Mouse (Mus musculus) skeletal muscle tissue, adult 2 months (tissue): ENCODE data around the gene Abl2.

ENCODE experiments used
- DNase-seq: peaks from one replicate; pipeline ENCODE4 v3.0.0-alpha.2; 2012; ENCODE audit warnings: low read depth, low spot score

Abl2 gene

DNA sequence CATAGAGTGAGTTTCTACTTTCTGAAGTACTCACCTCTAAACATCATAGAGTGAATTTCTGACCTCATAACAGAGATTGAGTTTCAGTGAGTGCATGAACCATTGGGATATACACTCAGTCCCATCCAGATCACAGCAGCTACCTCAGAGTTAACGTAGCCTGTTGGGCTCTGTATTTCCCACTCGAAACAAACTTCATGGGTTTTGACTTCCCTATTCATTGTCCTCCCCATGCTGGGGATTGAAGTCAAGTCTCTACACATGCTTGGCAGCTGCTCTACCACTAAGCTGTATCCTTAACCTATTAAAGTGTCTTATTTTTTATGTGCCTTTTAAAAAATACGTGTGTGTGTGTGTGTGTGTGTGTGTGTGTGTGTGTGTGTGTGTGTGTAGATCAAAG, 26.9 kb downstream of the Abl2 start:
- DNase-seq, result no peak

GRCm38 (mm10) chr1:156589811-156590305, 31.3 kb downstream of the Abl2 start:
- DNase-seq, result no peak

DNA sequence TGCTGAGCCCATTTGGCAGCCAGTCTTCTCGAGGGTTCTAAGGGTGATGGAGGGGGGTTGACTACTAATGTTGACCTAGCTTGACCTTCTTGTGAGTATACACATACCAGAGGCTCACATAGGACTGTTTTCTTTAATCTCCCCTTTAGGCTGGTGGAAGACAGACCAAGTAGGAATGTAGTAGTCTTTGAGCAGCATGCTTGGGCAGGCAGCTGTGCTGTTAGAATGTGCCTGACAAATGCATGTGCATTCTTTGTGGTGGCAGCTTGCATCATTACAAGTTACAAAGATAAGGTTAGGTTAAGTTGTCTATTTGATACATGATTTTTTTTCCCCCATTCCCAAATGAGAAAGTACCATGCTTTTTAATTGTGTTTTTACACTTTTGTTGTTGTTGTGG, 31.8 kb downstream of the Abl2 start:
- no peak for DNase-seq

DNA sequence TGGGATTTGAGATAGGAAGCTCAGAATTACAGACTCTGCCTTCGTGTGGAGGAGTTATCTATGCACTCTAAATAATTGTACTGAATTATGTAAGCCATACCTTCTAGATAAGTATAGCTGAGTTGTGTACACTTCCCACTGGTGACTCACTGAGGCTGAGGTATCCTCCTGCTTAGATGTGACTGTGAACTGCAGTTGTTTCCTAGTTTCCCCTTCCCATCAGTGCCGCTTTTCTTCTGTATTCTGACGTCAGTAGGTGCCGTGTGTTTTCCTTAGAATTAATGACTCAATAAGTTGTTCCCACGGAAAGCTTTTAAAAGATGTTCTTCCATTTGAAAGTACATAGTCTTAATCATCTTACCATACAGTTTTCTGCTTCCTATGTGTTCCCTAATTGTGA, 34.7 kb downstream of the Abl2 start:
- DNase-seq, result no peak

GRCm38 (mm10) chr1:156597089-156597488, 38.5 kb downstream of the Abl2 start:
- DNase-seq, result no peak

- no peak for DNase-seq
Measured at GRCm38 (mm10) chr1:156602545-156602944, 44.0 kb downstream of the Abl2 start.

- no peak for DNase-seq
Measured at GRCm38 (mm10) chr1:156605094-156605866, 46.7 kb downstream of the Abl2 start.

DNA sequence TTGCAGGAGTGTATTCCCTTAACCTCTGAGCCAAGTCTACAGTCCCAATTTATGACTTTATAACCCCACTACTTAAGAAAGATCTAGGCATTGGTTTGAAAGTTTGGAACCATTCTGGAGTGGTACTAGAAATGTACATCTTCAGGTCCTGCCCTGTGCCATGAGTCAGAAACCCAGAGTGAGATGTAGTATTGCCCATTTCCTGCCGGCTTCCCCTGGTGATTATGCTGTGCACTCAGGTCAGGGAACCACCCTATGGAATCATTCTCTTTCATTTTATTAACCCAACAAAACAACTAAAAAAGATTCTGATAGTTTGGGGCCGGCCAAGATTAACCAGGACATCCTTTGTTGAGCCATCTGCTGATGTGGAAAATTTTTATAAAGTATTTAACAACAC, 47.4 kb downstream of the Abl2 start:
- DNase-seq, result no peak

DNA sequence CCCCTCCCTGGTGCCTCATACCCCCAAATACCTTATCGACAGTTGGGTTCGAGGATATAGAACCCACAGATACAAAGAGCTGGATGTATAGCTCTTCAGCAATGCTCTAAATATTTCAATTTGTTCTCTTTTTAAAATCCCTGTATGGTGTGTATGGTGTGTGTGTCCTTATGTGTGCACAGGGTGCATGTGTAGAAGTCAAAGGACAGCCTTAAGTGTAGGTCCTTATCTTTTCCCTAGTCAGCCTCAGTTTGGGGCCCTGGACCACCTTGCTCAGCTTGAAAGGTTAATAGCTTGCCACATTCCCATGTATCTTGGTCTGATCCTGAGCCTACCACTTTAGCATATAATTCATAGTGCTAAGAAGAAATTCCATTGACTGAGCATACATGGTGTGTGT, 49.9 kb downstream of the Abl2 start:
- no peak for DNase-seq

GRCm38 (mm10) chr1:156610257-156610656, 51.7 kb downstream of the Abl2 start:
- DNase-seq, result no peak

GRCm38 (mm10) chr1:156613855-156614530, 55.4 kb downstream of the Abl2 start:
- DNase-seq, result peak; percentile 10

- no peak for DNase-seq
Measured at GRCm38 (mm10) chr1:156614710-156615109, 56.1 kb downstream of the Abl2 start.

- peak; percentile 73 for DNase-seq
Measured at GRCm38 (mm10) chr1:156615381-156616133, 57.0 kb downstream of the Abl2 start.

DNA sequence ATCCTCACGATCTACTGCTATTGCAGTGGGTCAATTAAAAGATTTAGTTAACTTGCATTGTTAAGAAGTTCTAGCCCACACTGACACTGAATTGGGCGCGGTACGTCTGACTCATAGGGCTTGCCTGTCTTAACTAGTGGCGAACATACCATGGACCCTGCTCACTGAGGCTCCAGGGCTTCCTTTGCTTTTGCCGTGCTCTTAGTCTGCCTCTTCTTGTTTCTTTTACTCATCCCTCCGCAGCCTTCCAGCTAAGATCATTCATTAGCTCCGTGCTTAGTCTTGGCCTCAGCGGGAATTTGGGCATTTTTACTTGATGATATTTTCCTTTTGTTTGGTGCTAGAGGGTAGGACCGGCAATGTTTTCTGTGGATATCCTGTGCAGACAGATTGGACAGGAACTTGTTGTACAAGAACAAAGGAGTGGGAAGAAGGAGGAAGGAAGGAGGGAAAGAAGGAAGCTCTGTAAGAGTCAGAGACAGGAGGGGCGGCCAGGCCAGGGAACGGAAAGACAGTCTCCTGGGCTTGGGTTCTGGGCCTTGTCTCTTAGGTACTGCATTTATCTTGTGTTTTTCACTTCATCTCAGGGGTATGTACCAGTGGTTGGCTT, 58.5 kb downstream of the Abl2 start:
- DNase-seq, result peak; percentile 16

GRCm38 (mm10) chr1:156617811-156618210, 59.2 kb downstream of the Abl2 start:
- DNase-seq, result no peak

DNA sequence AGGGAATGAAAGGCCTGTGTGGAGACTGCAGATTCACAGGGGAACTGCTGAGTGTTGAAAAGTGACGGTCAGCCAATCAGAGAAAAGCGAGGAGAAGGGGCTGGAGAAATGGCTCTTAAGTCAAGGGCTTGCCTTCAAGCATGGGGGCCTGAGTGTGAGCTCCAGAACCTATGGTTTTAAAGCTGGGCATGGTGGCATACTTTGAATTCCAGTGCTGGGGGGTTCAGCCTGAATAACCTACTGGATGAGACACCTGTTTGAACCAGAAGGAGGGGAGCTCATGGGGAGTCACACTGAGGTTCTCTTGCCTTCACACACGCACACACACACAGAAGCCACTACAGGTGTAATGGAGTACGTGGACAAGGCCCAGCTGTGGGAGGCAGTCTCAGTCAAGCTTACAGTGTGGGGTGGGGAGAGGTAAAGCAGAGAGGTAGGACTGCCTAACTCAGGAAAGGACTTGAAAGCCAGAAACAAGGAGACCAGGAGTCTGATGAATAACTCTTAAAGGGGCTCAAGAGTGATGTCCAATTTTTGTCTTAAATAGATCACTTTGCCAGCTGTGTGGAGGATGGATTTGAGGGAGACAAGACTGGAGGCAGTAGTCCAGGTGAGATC, 61.8 kb downstream of the Abl2 start:
- DNase-seq, result no peak

- no peak for DNase-seq
Measured at GRCm38 (mm10) chr1:156620951-156621350, 62.4 kb downstream of the Abl2 start.

GRCm38 (mm10) chr1:156624231-156624630, 65.6 kb downstream of the Abl2 start:
- DNase-seq, result no peak

DNA sequence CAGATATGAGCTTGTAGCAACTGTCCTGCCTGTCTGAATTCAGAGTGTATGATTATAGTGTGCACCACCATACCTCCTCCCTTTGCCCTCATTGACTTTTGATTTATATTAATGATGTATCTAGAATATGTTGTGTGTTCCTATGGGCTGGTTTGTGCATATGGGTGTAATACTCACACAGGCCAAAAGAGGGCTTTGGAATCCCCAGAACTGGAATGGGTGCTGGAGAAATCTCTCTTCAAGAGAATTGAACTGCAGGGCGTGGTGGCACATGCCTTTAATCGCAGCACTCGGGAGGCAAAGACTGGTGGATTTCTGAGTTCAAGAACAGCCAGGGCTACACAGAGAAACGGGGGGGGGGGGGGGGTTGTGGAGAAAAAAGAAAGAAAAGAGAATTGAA, 68.1 kb downstream of the Abl2 start:
- no peak for DNase-seq

- no peak for DNase-seq
Measured at GRCm38 (mm10) chr1:156629984-156630383, 71.4 kb downstream of the Abl2 start.

DNA sequence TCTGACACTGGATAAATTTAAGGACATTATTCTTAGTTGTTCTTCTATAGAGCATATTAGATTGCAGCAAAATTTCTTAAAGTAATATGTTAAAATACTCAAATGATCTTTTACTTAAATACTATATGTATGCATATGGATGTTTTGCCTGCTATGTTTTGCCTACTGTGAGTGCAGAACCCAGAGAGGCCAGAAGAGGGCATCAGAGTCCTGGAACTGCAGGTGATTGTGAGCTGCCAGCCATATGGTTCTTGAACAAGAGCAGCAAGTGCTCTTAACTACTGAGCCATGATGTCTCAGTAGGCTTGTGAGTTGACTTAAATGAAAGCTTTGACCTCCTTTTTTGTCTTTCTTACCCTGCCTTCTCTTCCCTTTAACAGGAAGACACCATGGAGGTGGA, 72.4 kb downstream of the Abl2 start:
- DNase-seq, result no peak
